Mouse (Mus musculus) liver, embryonic 14.5 days (tissue): Measurements from ENCODE around the gene Zscan21. TPM values are rescaled to one million over a fixed set of nuclear protein-coding genes. Genes with fewer than 3 reads are reported as not detected.

Experiments used
- ATAC-seq: fragments of 200-750 bp; cut with Nextera tagmentation; 2 replicates; pipeline ENCODE4 v1.8.0; 2017; ENCODE audit warnings: moderate number of reproducible peaks, mild to moderate bottlenecking, moderate library complexity; ENCODE audit not compliant: insufficient read depth
- DNase-seq, 3 experiments: peaks; one replicate each; pipeline ENCODE4 v3.0.0-alpha.2; 2012 to 2013; ENCODE audit warnings: low read depth in 3 of 3, low spot score in 3 of 3
- H3K27ac ChIP-seq: fragments of 300-500 bp; sonication (generic); 2 replicates; pipeline ENCODE4 v1.5.1; 2014; ENCODE audit warnings: moderate library complexity, mild to moderate bottlenecking, control low read depth, inconsistent platforms
- H3K27me3 ChIP-seq: fragments of 300-500 bp; sonication (generic); 2 replicates; pipeline ENCODE4 v1.6.1; 2014; ENCODE audit warnings: mild to moderate bottlenecking, low read length, moderate library complexity; ENCODE audit not compliant: control insufficient read depth, insufficient read depth
- H3K36me3 ChIP-seq: fragments of 300-500 bp; sonication (generic); replicated peaks from 2 replicates; pipeline ENCODE4 v1.6.1; 2014; ENCODE audit warnings: low read depth; ENCODE audit not compliant: control insufficient read depth, insufficient read depth
- H3K4me1 ChIP-seq, 2 experiments: fragments of 200-500 bp in 1 of 2; fragments of 300-500 bp in 1 of 2; sonication (generic) in 1 of 2; replicated peaks; 2 replicates each; pipeline ENCODE4 v1.6.1; 2012 to 2014; ENCODE audit warnings: antibody characterized with exemption in 1 of 2, inconsistent platforms in 1 of 2, low read length in 1 of 2; ENCODE audit not compliant: control insufficient read depth in 2 of 2, insufficient read depth in 2 of 2
- H3K4me2 ChIP-seq: fragments of 300-500 bp; sonication (generic); 2 replicates; pipeline ENCODE4 v1.6.1; 2014; ENCODE audit warnings: low read depth, mild to moderate bottlenecking, control low read depth, moderate library complexity
- H3K4me3 ChIP-seq, 2 experiments: fragments of 200-500 bp in 1 of 2; fragments of 300-500 bp in 1 of 2; sonication (generic) in 1 of 2; 2 replicates each; pipeline ENCODE4 v1.5.1; 2012 to 2014; ENCODE audit warnings: low read depth in 2 of 2, low read length in 2 of 2, mild to moderate bottlenecking in 2 of 2, control low read depth in 1 of 2, inconsistent platforms in 1 of 2, moderate library complexity in 1 of 2; ENCODE audit not compliant: insufficient read depth in 1 of 2
- H3K9ac ChIP-seq: fragments of 300-500 bp; sonication (generic); replicated peaks from 2 replicates; pipeline ENCODE4 v1.6.1; 2014; ENCODE audit warnings: mild to moderate bottlenecking, control low read depth, moderate library complexity
- H3K9me3 ChIP-seq: fragments of 300-500 bp; sonication (generic); 2 replicates; pipeline ENCODE4 v1.6.1; 2016; ENCODE audit warnings: low read length, mixed read lengths; ENCODE audit not compliant: control insufficient read depth
- CTCF ChIP-seq: IDR thresholded peaks from 2 replicates; pipeline ENCODE4 v1.5.1; 2016; ENCODE audit warnings: antibody characterized with exemption, low read depth, control low read depth
- EP300 ChIP-seq: IDR thresholded peaks from 2 replicates; pipeline ENCODE4 v1.6.1; 2016; ENCODE audit warnings: antibody characterized with exemption, low read depth
- WGBS: fragments of 180-500 bp; shearing (Covaris S2); extraction: QIAGEN DNeasy Blood & Tissue Kit; methylation state at CpG from one replicate; pipeline ENCODE4 v1.1.7; 2014; ENCODE audit not compliant: insufficient replicate concordance; 5-methylcytosine and 5-hydroxymethylcytosine counted together
- polyA plus RNA-seq, 2 experiments: library from polyadenylated mRNA; depleted of rRNA in 1 of 2; stranded (reverse) in 1 of 2; unstranded in 1 of 2; fragments of >200 nt; fragmentation: Nextera tagmentation in 1 of 2; extraction: Ambion mirVana in 1 of 2; gene quantifications; 2 replicates each; pipeline versions ENCODE4 v1.2.1 to v1.2.3; 2012 to 2014

The Zscan21 gene
- polyA plus RNA-seq, 2 experiments = 7.7 to 13.3 TPM

GRCm38 (mm10) chr5:138081446-138081845, 35.3 kb upstream of the Zscan21 start:
- H3K9me3 ChIP-seq = no peaks in the 10 kb centered on the region
- peaks cover 9 to 13% of the 10 kb centered on the region in 2 experiments for H3K4me1 ChIP-seq
- H3K36me3 ChIP-seq = no peaks in the 10 kb centered on the region
- DNase-seq = no peak
- 71% methylated on average over 9 of the region's 9 CpGs for WGBS
- no peaks in the 10 kb centered on the region for H3K27me3 ChIP-seq
- H3K27ac ChIP-seq = no peak overlapping the region
- no peak overlapping the region for H3K4me2 ChIP-seq
- H3K9ac ChIP-seq = no peak overlapping the region
- no peak for ATAC-seq
- TF ChIP-seq CTCF (no peak), EP300 (no peak)
- H3K4me3 ChIP-seq = no peak overlapping the region

GRCm38 (mm10) chr5:138083318-138083900, 33.3 kb upstream of the Zscan21 start:
- WGBS = 62% methylated on average over 2 of the region's 2 CpGs
- no peak for ATAC-seq
- Histone ChIP-seq H3K4me2 (no peak overlapping the region), H3K9ac (no peak overlapping the region), H3K4me1 (peaks cover 15% of the 10 kb centered on the region in 2 experiments), H3K36me3 (no peaks in the 10 kb centered on the region; the same call in 1 of the 2 replicates), H3K27me3 (no peaks in the 10 kb centered on the region), H3K4me3 (no peak overlapping the region), H3K27ac (no peak overlapping the region; the same call in 1 of the 2 replicates), H3K9me3 (no peaks in the 10 kb centered on the region)
- TF ChIP-seq EP300 = no peak
- TF ChIP-seq CTCF = no peak
- DNase-seq = no peak

- Histone ChIP-seq H3K9ac (no peak overlapping the region), H3K27me3 (no peaks in the 10 kb centered on the region), H3K27ac (peak overlapping the region; percentile 51), H3K4me2 (peak overlapping the region; percentile 89), H3K4me1 (peaks cover 19 to 21% of the 10 kb centered on the region in 2 experiments), H3K36me3 (no peaks in the 10 kb centered on the region; the same call in 1 of the 2 replicates), H3K4me3 (no peak overlapping the region), H3K9me3 (no peaks in the 10 kb centered on the region)
- no peak for ATAC-seq
- no peak for DNase-seq
- WGBS = 74% methylated on average over 2 of the region's 2 CpGs
- TF ChIP-seq CTCF (no peak), EP300 (no peak)
Measured at GRCm38 (mm10) chr5:138083936-138084335, 32.8 kb upstream of the Zscan21 start.

- 12% methylated on average over 2 of the region's 2 CpGs for WGBS
- H3K36me3 ChIP-seq = no peaks in the 10 kb centered on the region; the same call in 1 of the 2 replicates
- ATAC-seq = peak; percentile 71
- peak in 1 of 3 experiments; percentile 50 for DNase-seq
- H3K4me2 ChIP-seq = peak overlapping the region; percentile 89
- no peaks in the 10 kb centered on the region for H3K9me3 ChIP-seq
- peak overlapping the region; percentile 77 to 85; a peak in 3 of 4 replicates for H3K4me3 ChIP-seq
- H3K4me1 ChIP-seq = peaks cover 19 to 21% of the 10 kb centered on the region in 2 experiments
- TF ChIP-seq EP300 (peak; percentile 79), CTCF (no peak)
- peak overlapping the region; percentile 51 for H3K27ac ChIP-seq
- H3K9ac ChIP-seq = peak overlapping the region; percentile 90
- H3K27me3 ChIP-seq = no peaks in the 10 kb centered on the region
Measured at GRCm38 (mm10) chr5:138084507-138084906, 32.2 kb upstream of the Zscan21 start.

- peaks cover 19 to 21% of the 10 kb centered on the region in 2 experiments for H3K4me1 ChIP-seq
- TF ChIP-seq CTCF (no peak), EP300 (no peak; the same call in 1 of the 2 replicates)
- H3K27ac ChIP-seq = peak within 1 kb of the TSS; percentile 51
- no peaks in the 10 kb centered on the region for H3K27me3 ChIP-seq
- no peaks in the 10 kb centered on the region; the same call in 1 of the 2 replicates for H3K36me3 ChIP-seq
- WGBS = 0% methylated on average over 27 of the region's 27 CpGs
- ATAC-seq = peak; percentile 89
- DNase-seq = peak; percentile 81 to 90 (median 82)
- no peaks in the 10 kb centered on the region for H3K9me3 ChIP-seq
- peak within 1 kb of the TSS; percentile 89 for H3K4me2 ChIP-seq
- peak within 1 kb of the TSS; percentile 77 to 85 for H3K4me3 ChIP-seq
- peak within 1 kb of the TSS; percentile 90 for H3K9ac ChIP-seq
Measured at GRCm38 (mm10) chr5:138084996-138085395, 31.7 kb upstream of the Zscan21 start, which contains the start of gene Zkscan1. Gene Zkscan1, plus strand, starts transcription at chr5:138085084.
